Mouse (Mus musculus): ENCODE results near the gene Ivd.

Gene Ivd

GRCm38 (mm10) chr2:118907781-118908180, 46.0 kb downstream of the Ivd start:
- DNase-seq (ENCODE audit: extremely low read depth, low read depth, low spot score): no peak

GRCm38 (mm10) chr2:118909151-118909550, 47.4 kb downstream of the Ivd start:
- no peak for DNase-seq (ENCODE audit: extremely low read depth, low read depth, low spot score)

DNA sequence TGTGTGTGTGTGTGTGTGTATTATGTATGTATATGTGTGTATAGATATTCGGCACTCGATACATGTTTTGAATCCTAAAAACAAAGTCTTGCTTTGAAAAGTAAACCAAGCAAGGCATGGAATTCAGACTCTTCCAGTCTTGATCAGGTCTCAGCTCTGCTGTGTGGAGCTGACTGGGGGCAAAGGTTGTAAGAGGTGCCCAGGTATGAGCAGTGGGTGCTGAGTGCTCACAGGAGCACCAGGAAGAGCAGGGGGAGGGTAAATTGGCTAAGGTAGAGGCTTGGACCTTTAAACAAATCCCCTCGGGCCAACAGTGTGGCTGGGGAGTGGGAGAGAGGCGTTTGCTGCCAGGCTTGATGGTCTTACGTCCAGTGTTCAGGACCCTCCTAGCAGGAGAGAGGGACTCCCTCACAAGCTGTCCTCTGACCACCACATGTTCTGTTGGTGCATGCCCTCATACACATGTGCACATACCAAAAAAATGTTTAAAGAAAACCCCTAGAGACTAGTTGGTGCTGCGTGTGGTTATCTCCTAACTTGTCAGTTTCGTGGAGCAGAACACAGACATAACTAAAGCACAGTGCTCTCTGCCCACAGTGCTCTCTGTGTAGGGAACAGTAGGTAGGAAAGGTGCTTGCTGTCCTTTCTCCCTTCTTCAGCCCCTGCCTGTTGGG, 49.0 kb downstream of the Ivd start:
- DNase-seq (ENCODE audit: extremely low read depth, low read depth, low spot score): no peak

GRCm38 (mm10) chr2:118912706-118913105, 51.0 kb downstream of the Ivd start:
- no peak for DNase-seq (ENCODE audit: extremely low read depth, low read depth, low spot score)

- peak; percentile 50 for DNase-seq (ENCODE audit: extremely low read depth, low read depth, low spot score)
Measured at GRCm38 (mm10) chr2:118913551-118914276, 52.0 kb downstream of the Ivd start.

DNA sequence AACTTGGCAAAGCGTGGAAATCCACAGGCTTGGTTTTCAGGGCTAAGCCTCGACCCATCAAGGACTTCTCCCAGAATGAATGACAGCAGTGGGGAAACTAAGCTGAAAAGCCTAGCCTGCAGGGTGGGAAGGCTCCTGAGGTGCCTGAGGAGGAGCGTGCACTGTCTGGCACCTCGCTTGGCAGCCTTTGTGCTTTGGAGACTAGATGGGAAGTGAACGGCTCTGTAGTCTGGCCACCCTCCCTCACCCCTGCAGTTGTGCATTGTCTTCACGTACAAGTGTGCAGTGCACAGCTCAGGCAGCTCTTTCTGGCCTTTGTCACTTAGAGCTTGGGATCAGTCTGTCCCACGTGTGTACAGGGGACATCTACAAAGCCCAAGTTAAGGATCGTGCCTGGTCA, 52.9 kb downstream of the Ivd start:
- no peak for DNase-seq (ENCODE audit: extremely low read depth, low read depth, low spot score)

DNA sequence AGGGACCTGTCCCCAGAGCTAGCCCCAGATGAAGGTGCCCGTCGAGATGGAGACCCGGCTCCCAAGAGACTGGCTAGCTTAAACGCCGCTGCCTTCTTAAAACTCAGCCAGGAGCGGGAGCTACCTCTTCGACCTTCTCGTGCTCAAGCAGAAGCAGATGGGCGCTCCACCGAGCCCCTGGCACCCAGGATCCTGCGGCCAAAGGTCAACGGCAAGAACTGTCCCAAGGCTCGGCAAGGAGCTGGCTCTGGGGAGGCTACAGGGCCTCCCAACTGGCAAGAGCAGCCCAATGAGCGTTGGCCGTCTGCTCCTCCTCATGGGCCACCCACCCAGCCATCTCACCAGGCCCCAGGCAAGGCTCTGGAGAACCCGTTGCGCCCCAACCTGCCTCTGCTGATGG, 54.7 kb downstream of the Ivd start:
- DNase-seq (ENCODE audit: extremely low read depth, low read depth, low spot score): no peak

GRCm38 (mm10) chr2:118918543-118918942, 56.8 kb downstream of the Ivd start:
- no peak for DNase-seq (ENCODE audit: extremely low read depth, low read depth, low spot score)

DNA sequence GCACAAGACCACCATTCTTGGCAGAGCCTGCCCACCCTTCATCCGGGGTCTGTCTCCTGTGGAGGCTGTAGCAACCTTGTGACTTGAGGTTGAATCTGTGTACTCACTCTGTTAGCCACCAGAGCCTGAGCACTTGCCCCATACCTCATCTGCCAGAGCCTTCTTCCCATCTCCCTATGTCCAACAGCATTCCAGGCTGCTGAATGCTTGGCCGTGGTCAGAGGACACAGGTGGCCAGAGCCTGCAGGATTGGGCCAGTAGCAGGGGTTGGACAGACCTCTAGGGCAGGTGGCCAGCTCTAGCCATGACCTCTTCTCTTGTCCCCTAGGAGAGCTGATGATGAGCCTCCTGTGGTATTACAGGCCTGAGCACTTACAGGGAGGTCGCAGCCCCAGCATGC, 58.7 kb downstream of the Ivd start:
- DNase-seq (ENCODE audit: extremely low read depth, low read depth, low spot score): no peak

GRCm38 (mm10) chr2:118925952-118926351, 64.2 kb downstream of the Ivd start:
- no peak for DNase-seq (ENCODE audit: extremely low read depth, low read depth, low spot score)

- DNase-seq (ENCODE audit: extremely low read depth, low read depth, low spot score): no peak
Measured at GRCm38 (mm10) chr2:118926361-118926997, 64.7 kb downstream of the Ivd start, which contains the start of gene Chst14. Chst14 (plus strand) TSS chr2:118926496.

GRCm38 (mm10) chr2:118926998-118927739, 65.4 kb downstream of the Ivd start:
- no peak for DNase-seq (ENCODE audit: extremely low read depth, low read depth, low spot score)
